Mouse (Mus musculus) CH12.LX (cell line): Measurements from ENCODE around the gene Defb29.

Experiments
- CHD2 ChIP-seq: IDR thresholded peaks from 2 replicates; pipeline ENCODE4 v1.6.1; 2011; ENCODE audit warnings: low read length, improper control_type of control experiment
- CTCF ChIP-seq, 2 experiments: IDR thresholded peaks in 1 of 2; conservative IDR thresholded peaks in 1 of 2; 2 replicates each; pipeline ENCODE4 v1.5.1; 2011 to 2012; ENCODE audit warnings: low read depth in 2 of 2, low read length in 2 of 2, improper control_type of control experiment in 1 of 2, inconsistent platforms in 1 of 2, mild to moderate bottlenecking in 1 of 2, moderate library complexity in 1 of 2
- E2F4 ChIP-seq: IDR thresholded peaks from 2 replicates; pipeline ENCODE4 v1.6.1; 2011; ENCODE audit warnings: low read depth, low read length, improper control_type of control experiment; ENCODE audit not compliant: insufficient replicate concordance
- MAX ChIP-seq: IDR thresholded peaks from 2 replicates; pipeline ENCODE4 v1.6.1; 2011; ENCODE audit warnings: low read length, improper control_type of control experiment
- MXI1 ChIP-seq: IDR thresholded peaks from 2 replicates; pipeline ENCODE4 v1.6.1; 2011; ENCODE audit warnings: mild to moderate bottlenecking, low read depth, low read length, improper control_type of control experiment
- POLR2A ChIP-seq: IDR thresholded peaks from 2 replicates; pipeline ENCODE4 v1.6.1; 2011; ENCODE audit warnings: low read depth, mild to moderate bottlenecking, improper control_type of control experiment, low read length

- no peak for TF ChIP-seq MXI1
- TF ChIP-seq CTCF (conservative IDR thresholded peaks at IDR 0.05 in 1 of 2, IDR thresholded peaks at IDR 0.05 in 1 of 2; ENCODE audit: low read depth in 2 of 2, low read length in 2 of 2), result peak in 1 of 2 experiments; percentile 4; a peak in 1 of 4 replicates
- TF ChIP-seq E2F4, result no peak
- TF ChIP-seq POLR2A, result no peak
- TF ChIP-seq CHD2, result no peak
- TF ChIP-seq MAX, result no peak
These were observed 49.1 kb upstream of the Defb29 start for GRCm38 (mm10) chr2:152589021-152589420.
